In the genomic region with DNA sequence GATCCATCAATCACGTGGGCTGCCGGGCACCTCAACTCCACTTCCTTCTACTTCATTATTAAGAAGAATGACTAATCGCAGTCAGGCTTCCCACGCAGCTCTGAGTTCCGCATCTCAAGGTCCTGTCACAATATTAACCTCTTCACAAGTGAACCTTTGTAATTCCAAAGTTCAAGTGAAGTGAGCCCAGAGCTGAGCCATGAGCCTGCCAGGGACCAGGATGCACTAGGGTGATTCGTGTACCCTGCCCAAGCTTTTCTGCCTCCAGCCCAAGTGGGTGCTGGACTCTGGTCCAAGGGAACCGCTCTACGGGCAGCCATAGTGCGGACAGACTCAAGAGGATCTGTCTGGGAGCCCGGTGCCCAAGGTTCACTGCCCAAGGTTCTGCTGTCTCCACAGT, we compare ENCODE assay signal across 13 mouse cellular contexts.
A peak's percentile ranks its signal among the peaks of the same experiment; 100 is the strongest.
DNase-seq lines count a peak whose midpoint lies in the region; ATAC-seq and TF ChIP-seq lines count a peak whose summit lies in the region.
"Had no signal": no experiment of that assay in that cellular context is flagged by ENCODE, and none has a peak within 500 bp of the region (broad histone marks: within the 10 kb centered on the region; RNA-seq: fewer than 3 reads in every experiment).

No protein-coding gene starts in this region.

- H3K36me3 ChIP-seq in forebrain, embryonic 13.5 days (ENCODE audit: poor library complexity, severe bottlenecking), result no peaks in the 10 kb centered on the region
- H3K36me3 ChIP-seq: heart, embryonic 15.5 days had no signal

- H3K9me3 ChIP-seq in forebrain, embryonic 13.5 days (replicated peaks), result no peaks in the 10 kb centered on the region
- H3K9me3 ChIP-seq: heart, embryonic 15.5 days had no signal

- no peak overlapping the region for H3K4me3 ChIP-seq in layer of hippocampus, adult 2 months
- no peak overlapping the region for H3K4me3 ChIP-seq in forebrain, embryonic 13.5 days
- H3K4me3 ChIP-seq: heart, embryonic 15.5 days had no signal

- no peak for ATAC-seq in forebrain, embryonic 13.5 days
- ATAC-seq: activated CD4-positive, CD25-positive, alpha-beta regulatory T cell, adult 4 months; intestine, embryonic 16.5 days had no signal

- WGBS in forebrain, embryonic 13.5 days, result 59% methylated on average over 10 of the region's 10 CpGs

- H3K4me1 ChIP-seq in forebrain, embryonic 13.5 days, result peaks cover 19% of the 10 kb centered on the region
- H3K4me1 ChIP-seq: heart, embryonic 15.5 days had no signal

- TF ChIP-seq CTCF in layer of hippocampus, adult 2 months (conservative IDR thresholded peaks at IDR 0.05), result no peak

- H3K4me2 ChIP-seq in forebrain, embryonic 13.5 days, result peak overlapping the region; percentile 49
- H3K4me2 ChIP-seq: heart, embryonic 15.5 days had no signal

- no peak overlapping the region for H3K9ac ChIP-seq in forebrain, embryonic 13.5 days
- H3K9ac ChIP-seq: heart, embryonic 15.5 days had no signal

- peak overlapping the region; percentile 85; the same call in 1 of the 2 replicates for H3K27ac ChIP-seq in layer of hippocampus, adult 2 months
- peak overlapping the region; percentile 84 for H3K27ac ChIP-seq in forebrain, embryonic 13.5 days
- H3K27ac ChIP-seq: heart, embryonic 15.5 days had no signal

- no peaks in the 10 kb centered on the region for H3K27me3 ChIP-seq in forebrain, embryonic 13.5 days
- H3K27me3 ChIP-seq: heart, embryonic 15.5 days had no signal

- DNase-seq in layer of hippocampus, adult 2 months (ENCODE audit: low spot score in 2 of 2), result no peak
- no peak for DNase-seq in layer of hippocampus, postnatal 36 days
- DNase-seq in kidney, adult 18-20 months, result peak; percentile 69
- DNase-seq in kidney, postnatal 36 days, result peak; percentile 81 to 93
- DNase-seq in gastrocnemius, postnatal 25 days, result no peak
- DNase-seq in Muller cell, postnatal 12 days (ENCODE audit: inconsistent ontology term), result no peak
- no peak for DNase-seq in adrenal gland, adult (ENCODE audit: inconsistent age in 2 of 2, low spot score in 1 of 2)
- DNase-seq: cerebellum, adult 9-10 months; lung, postnatal 10 days had no signal

Comparison
In these comparisons a context has a peak if more than half of its experiments do, and no peak if none do; other contexts are left out.
1. DNase-seq: peak in kidney, adult 18-20 months (single experiment) and kidney, postnatal 36 days (2 of 2); none in layer of hippocampus, adult 2 months (0 of 2), layer of hippocampus, postnatal 36 days (0 of 2), gastrocnemius, postnatal 25 days (single experiment), Muller cell, postnatal 12 days (single experiment) and adrenal gland, adult (0 of 2).